Mouse (Mus musculus): Measurements from ENCODE around the gene Neurod2.

Neurod2 gene

DNA sequence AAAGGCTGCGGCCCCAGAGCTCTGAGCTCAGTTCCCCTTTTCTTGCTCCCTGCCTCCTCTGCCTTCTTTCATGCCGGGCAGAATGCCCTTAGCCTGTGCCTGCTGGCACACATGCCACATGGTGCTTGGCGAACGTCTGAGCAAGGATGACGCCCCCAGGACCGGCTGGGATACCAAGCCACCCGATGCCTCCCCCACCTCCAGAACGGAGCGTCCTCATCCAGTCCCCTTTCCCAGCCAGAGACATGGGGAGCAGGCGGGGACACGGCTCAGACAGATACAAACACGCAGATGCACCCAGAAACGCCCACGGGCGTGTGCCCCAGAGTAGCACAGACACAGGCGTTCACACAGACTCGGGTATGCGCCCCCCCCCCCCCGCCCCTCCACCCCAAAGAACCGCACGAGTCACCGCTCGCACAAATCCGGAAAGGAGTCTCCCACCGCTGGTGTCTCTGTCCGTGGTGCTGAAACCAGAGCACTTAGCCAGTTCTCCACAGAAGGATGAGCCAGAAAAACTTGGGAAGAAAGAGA lies 15.6 kb downstream of the Neurod2 start:
- peak; percentile 67 for DNase-seq

DNA sequence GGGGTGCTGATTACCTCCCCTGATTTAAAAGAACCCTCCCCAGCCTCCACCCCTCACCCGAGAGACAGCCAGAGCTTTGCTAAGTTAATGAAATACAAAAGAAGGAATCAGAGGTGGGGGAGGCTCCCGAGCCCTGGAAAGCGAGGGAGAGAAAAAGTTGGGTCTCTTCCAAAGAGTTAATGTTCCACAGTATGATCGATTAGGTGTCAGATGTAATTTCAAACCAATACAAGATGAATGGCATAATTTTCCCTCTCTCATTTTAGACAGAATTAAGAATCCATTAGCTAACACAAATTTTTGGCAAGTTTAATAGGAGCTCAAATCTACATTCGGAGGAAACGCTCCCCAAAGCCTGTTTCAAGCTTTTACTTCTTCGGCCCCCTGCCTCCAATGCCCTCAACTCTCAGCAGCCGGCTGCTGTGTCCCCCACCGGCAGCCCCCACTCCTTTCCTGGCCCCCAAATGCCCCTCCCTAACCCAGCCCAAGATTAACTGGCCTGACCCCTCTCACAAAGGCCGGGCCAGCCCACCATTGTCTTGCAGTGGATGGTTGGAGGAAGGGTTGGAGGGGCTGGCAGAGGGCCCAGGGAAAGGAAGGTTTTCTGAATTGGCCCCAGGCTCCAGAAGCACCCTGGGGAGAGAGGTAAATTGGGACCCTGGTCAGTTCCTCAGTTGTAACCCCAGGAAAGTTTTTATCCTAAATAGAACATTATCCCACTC lies 30.8 kb downstream of the Neurod2 start:
- DNase-seq: no peak

DNA sequence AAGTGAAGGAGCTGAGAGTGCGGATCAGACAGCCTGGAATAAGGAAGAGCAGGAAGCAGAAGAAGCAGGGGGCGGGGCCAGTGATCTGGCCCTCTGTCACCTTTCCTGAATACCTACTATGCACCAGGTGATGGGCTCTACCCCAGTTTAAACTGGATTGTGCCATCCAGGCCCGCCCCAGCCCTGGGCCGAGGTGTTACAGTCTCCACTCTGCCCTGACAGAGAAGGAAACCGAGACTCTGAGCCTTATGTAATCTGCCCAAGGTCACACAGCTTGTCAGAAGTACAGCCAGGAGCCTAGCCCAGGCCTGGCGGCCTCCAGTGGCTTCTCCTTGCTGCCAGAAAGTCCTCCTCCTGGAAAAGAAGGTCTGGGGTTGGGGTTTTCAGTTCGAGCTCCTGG lies 31.7 kb downstream of the Neurod2 start:
- no peak for DNase-seq

DNA sequence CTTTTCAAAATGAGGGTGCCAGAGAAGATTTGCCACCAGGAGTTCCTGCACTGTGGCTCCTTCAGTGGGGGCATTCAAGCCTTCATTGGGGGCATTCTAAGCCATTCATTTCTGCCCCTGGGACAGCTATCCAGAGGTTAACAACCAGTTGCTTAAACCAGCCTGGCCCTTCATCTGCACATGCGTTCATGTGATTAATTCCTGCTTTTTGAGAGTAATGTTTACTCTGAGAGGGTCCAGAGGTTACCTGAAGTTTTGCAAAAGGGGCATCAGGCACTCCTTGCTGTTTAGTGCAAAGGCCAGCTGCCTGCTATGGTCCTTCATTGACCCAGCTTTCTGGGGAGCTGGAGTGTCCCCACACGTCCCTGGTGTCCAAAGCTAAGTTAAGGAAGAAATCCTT lies 32.5 kb downstream of the Neurod2 start:
- no peak for DNase-seq

DNA sequence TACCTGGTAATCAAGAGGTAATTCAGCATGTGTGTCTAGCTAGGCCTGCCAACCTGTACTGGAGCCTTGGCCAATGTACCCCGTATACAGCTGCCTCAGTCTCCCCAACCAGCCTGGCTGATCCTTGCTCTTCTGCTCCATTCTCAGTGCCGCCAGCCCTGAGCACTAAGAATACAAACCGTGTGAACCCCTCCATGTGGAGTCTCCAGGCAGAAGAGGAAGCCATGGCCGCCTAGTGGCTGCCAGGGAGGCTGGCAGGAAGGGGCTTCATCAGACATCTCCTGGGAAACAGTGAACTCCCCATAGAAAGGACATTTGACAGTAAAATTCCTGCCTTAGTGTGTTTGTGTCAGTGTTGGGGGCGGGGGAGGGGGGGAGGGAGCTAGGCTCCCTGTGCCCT lies 33.2 kb downstream of the Neurod2 start:
- no peak for DNase-seq

DNA sequence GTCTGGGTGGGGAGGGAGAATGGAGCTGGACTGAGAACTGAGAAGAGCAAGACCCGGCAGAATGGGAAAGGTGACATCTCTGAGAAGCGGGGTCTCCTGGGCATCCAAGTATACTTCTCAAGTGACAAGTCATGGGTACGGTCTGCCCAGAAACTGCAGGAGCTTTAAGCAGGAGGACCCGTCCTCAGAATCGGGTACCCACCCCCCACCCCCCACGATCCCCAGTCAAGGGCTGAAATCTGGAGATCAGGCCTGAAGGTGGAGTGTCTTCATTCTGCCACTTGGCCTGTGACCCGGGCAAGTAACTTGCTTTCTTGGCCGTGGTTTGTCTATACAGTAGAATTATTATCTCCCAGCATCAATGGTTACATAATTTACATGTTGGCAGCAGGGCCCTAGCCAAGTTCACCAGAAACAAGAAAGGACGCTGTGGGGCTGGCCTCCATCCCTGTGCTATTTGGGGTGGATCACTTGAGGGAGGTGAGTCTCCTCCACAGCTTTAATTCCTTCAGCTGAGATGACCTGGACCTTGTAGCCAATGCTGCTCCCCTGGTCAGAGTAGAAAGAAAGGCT lies 34.3 kb downstream of the Neurod2 start:
- no peak for DNase-seq

DNA sequence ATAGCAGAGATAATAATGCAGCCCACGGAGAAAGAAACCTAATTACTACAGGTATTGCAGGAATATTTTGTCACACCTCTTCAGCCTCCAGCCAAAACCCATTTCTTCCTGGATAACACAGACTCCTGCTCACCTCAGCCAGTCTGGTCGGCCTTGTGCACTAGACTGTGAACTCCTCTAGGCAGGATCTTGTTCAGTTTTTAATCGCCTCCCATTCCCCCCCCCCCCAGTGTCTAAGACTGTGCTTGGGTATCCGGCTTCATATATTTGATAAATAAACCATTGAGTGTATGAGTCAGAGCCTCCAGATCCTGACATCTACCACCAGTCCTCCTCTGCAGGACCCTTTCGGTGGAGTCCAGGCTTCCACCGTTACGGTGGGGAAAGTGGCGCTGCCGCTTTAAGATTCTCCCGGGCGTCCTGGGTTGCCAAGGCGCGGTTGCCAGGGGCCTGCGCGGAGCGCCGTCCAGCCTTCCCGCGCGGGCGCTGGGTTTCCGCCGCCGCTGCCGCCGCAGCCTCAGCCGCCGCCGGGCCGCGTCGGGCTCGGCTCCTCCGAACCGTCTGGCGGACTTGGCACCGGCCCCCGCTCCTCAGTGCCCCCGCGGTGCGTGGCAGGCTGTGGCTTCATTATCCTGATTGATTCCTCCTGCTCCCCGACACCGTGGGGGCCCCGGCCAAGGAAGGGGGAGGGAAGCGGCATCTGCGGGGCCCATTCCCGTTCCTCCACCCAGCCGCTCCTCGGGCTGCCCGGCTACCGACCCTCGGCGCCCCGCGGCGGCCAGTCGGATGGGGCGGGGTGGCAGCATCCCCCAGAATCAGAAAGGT lies 35.0 kb downstream of the Neurod2 start:
- peak; percentile 35 for DNase-seq

DNA sequence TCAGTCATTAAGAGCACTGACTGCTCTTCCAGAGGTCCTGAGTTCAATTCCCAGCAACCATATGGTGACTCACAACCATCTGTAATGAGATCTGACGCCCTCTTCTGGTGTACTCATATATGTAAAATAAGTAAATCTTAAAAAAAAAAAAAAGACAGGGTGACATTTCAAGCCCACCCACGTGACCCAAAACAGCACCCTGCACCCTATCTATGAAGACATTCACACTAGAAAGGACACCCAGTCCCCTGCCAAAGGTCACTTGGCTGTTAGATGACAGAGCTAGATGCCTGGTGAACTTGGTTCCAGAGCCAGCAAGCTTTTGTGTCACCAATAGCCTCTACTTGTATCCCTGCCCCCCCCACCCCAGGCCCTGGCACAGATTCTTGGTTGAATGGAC lies 36.4 kb downstream of the Neurod2 start:
- DNase-seq: no peak

DNA sequence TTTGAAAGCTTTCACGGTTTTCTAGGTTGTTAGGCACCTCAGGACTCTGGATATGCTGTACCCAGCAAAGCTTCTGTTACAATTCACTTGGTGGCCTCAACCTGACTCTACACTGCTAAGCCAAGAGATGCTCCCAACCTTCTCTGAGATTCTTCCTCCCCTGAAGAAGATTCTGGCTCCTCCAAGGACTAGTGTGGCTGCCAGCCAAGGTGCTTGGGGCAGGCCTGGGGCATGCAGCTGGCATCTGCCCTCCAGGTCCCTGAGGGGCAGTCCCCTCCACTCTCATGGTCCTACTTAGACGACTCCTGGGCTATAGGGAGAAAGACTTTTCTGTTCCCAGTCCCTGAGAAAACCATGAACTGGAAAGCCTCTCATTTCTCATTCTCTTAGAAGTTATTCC lies 38.5 kb downstream of the Neurod2 start:
- no peak for DNase-seq

DNA sequence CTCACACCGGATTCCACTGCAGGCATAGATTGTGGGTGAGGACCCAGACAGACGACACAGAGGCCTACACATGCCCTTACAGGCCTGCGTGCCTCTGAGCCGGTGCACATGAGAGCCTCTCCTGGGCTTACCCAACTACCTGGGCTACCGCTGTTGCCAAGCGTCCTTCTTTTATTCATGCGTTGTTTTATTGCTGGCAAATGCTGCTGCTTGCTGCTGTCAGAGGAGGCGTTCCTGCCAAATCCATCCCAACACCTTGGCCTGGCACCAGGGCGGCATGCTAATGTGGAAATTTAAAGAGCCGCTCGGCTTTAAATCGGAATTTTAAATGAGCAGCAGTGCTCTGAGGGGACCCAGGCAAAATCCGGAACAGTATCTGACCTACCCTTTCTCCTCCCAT lies 39.6 kb downstream of the Neurod2 start:
- DNase-seq: no peak

DNA sequence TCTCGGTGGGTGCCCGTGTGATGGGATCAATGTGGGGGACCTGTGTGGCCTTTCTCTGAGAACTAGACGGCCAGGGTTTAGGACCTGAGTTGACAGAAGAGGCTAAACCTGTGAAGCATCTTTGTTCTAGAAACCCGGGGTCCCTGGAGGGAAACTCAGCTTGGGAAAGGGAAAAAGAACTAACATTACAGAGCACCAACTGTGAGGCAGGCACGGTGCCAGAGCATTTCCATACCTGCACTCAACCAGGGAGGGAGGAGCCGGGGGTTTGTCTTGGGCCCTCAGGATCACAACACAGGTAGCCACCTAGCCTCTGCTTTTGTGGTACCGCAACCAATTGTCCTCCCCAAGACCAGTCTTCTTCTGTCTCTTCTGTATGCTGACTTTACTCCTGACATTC lies 41.5 kb downstream of the Neurod2 start:
- DNase-seq: no peak

DNA sequence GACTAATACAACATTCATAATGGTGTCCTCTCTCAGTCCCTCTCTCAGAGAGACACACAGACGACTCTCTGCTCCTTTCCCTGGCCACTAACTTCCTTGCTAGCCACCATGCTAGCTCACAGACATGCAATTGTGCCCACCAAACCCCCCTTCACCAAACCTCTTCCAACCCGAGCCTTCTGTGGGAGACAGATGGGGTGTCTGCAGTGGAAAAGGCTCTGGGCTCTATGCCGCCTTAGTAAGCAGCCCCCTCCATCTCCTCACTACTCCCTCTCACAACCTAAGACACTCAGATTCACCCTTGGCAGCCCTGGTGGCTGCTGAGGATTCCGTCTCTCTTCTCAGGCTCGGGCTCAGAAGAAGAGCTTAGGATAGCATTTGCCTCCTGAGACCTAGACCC lies 41.9 kb downstream of the Neurod2 start:
- DNase-seq: no peak

DNA sequence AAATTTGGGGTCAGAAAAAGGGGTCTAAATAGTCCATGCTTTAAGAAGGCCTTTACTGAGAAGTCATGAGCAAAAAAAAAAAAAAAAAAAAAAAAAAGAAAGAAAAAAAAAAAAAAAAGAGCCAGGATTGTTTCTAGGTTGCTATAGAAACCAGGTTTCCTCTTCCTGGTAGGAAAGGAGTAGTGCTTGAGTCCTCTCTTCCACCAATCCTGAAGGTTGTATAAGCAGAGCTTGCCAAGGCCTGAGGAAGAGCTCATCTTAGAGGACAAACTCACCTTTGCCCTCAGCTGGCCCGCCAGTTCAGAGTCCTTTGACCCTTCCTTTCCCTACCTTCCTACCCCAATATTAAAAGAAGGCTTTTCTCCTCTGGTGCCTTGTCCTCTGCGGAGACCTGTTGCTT lies 44.1 kb downstream of the Neurod2 start:
- no peak for DNase-seq

DNA sequence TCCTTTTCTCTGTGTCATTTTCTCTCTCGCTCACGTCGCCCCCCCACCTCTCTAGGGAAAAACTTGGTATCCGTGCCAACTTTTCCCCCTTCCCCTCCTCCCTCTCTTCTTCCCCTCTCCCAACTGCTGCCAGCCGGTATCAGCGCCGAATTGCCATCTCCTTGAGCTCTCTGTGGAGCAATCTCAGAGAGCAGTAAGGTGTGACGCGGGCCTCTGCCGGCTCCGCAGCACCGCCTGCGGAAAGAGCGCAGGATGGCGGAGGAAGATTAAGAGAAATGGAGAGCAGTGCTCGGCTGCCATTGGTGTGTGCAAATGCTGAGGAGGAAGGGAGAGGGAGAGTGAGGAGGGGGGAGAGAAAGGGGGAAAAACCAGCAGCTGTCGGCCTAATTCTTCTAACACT lies 45.2 kb downstream of the Neurod2 start:
- DNase-seq: no peak

DNA sequence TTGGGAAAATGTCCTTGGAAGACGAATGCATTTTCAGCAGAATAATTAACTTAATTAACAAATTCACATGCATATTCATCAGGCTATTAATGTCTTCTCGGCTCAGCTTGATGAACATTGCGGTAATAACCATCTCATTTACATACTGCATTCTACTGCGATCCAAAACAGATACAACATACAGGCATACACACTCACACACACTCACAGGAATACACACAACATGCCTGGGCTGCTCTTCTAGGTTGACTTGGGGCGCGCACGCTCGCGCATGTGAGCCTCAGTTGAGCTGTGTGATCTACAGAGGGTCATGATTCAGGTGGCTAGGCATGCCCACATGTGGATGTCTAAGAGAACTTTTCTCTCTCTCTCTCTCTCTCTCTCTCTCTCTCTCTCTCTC lies 45.7 kb downstream of the Neurod2 start:
- DNase-seq: no peak
